Mouse (Mus musculus): ENCODE measurements around the gene BC052040. TPM values are rescaled to one million over a fixed set of nuclear protein-coding genes. Genes with fewer than 3 reads are reported as not detected.
A peak's percentile ranks its signal among the peaks of the same experiment; 100 is the strongest.

Gene BC052040
- polyA plus RNA-seq, 1 experiment from 2014 or later, result 18.9 TPM

DNA sequence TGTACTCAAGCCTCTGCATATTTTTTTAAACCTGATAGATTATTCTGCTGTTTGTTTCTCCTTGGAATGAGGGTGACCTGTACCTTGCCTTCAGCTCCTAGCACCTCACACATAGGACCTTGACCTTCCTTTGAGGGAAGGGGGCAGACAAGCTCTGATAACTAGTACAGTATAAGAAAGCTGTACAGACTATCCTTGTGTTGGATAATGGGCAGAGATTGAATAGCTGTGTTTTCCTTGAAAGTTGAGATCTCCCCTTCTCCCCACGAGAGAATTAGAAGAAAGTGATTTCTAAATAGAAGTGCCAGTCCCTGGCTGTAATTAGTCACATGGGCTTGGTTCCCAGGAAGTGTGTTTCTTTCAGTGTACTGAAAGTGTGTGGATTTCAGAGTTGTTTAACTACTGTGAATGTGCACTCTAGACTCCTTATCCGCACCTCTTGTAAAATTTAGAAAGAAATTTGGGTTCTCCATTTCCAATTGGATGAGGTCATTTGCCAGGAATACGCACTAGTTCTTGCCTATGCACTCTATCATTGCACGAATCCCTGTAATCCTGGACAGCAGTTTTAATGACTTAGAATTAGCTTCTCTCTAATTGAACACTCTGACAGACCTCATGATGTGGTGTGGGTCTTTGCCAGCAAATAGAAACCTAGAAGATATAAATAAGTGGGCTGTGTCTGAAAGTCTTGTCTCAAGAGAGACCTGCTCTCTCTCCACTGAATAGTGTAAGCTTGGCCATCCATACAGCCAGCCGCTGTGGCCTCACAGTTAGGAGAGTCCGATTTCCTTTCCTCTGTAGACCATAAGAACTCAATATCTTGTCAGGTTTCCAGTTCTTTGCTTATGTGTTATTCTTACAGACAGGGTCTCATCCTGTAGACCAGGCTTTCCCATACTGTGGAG, 79.0 kb downstream of the BC052040 start:
- 25% methylated on average over 6 of the region's 6 CpGs for WGBS
- DNase-seq (ENCODE audit: low spot score) (peak; percentile 88), ATAC-seq (peak; percentile 76)
- no peak overlapping the region for H3K9ac ChIP-seq (ENCODE audit: low read length)
- H3K27me3 ChIP-seq (replicated peaks; ENCODE audit: control insufficient read depth, insufficient read depth, low read length), result no peaks in the 10 kb centered on the region
- no peaks in the 10 kb centered on the region for H3K9me3 ChIP-seq (replicated peaks; ENCODE audit: control insufficient read depth, low read length)
- no peak overlapping the region for H3K4me3 ChIP-seq (ENCODE audit: low read depth, low read length)
- H3K27ac ChIP-seq (ENCODE audit: low read depth, low read length), result peak overlapping the region; percentile 83
- peaks cover 37% of the 10 kb centered on the region for H3K4me1 ChIP-seq (ENCODE audit: control insufficient read depth, insufficient read depth, low read length)
- no peaks in the 10 kb centered on the region; the same call in 1 of the 2 replicates for H3K36me3 ChIP-seq (ENCODE audit: control insufficient read depth, insufficient read depth, low read length)
- H3K4me2 ChIP-seq (ENCODE audit: low read length), result no peak overlapping the region

DNA sequence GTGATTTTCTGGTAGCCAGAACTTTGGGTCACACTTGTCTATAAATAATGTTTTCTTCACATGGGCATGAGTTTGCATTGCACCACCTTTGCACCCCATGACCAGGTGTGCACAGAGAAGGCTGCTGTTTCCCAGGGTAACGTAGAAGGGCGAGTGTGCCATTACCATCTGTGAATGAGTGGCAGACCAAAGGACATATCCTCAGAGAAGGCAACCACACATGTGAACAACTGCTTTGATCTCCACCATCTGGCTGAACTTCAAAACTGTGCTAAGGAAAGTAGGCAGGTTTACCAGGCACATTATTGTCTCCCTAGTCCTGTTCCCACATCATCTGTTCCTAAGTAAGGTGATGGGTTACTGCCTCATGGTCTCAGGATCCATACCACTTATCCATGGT, 86.0 kb downstream of the BC052040 start:
- 96% methylated on average over 2 of the region's 2 CpGs for WGBS
- Histone ChIP-seq H3K27me3 (replicated peaks; ENCODE audit: control insufficient read depth, insufficient read depth, low read length) (no peaks in the 10 kb centered on the region), H3K27ac (ENCODE audit: low read depth, low read length) (no peak overlapping the region), H3K4me3 (ENCODE audit: low read depth, low read length) (no peak overlapping the region), H3K36me3 (ENCODE audit: control insufficient read depth, insufficient read depth, low read length) (no peaks in the 10 kb centered on the region), H3K9me3 (replicated peaks; ENCODE audit: control insufficient read depth, low read length) (no peaks in the 10 kb centered on the region), H3K4me1 (ENCODE audit: control insufficient read depth, insufficient read depth, low read length) (no peaks in the 10 kb centered on the region), H3K9ac (ENCODE audit: low read length) (no peak overlapping the region), H3K4me2 (ENCODE audit: low read length) (no peak overlapping the region)
- DNase-seq (ENCODE audit: low spot score) (no peak), ATAC-seq (no peak)

DNA sequence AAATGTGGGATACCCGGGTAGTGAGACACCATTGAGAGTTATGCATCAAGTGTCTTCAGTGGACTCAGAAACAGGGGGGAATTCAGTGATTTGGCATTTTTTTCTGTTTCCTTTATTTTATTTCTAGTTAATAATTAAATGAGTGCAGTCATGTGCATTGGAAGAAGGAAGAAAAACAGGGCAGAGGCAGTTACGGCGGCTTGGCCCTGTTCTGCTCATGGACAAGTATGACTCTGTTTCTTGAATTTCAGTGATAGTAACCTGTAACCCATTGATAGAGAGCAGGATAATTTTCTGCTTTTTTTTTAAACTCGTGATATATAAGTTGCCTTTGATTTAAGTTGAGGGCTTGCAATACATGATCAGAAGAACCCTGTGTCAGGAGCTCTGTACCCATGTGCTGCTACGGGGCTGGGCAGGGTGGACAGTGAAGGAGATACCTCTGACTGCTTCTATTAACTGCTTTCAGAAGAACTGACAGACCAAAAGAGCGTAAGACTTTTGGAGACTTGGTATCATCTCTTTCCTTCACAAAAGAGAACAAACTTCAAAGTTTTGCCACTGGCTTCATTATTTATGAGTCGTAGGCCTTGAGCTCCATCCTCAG, 91.6 kb downstream of the BC052040 start:
- Histone ChIP-seq H3K4me3 (ENCODE audit: low read depth, low read length) (no peak overlapping the region), H3K27me3 (replicated peaks; ENCODE audit: control insufficient read depth, insufficient read depth, low read length) (no peaks in the 10 kb centered on the region), H3K4me2 (ENCODE audit: low read length) (no peak overlapping the region), H3K36me3 (ENCODE audit: control insufficient read depth, insufficient read depth, low read length) (peaks cover 3% of the 10 kb centered on the region; the same call in 1 of the 2 replicates), H3K4me1 (ENCODE audit: control insufficient read depth, insufficient read depth, low read length) (no peaks in the 10 kb centered on the region), H3K9me3 (replicated peaks; ENCODE audit: control insufficient read depth, low read length) (no peaks in the 10 kb centered on the region), H3K27ac (ENCODE audit: low read depth, low read length) (no peak overlapping the region), H3K9ac (ENCODE audit: low read length) (no peak overlapping the region)
- WGBS, result 96% methylated on average over 7 of the region's 7 CpGs
- ATAC-seq (no peak), DNase-seq (ENCODE audit: low spot score) (no peak)

DNA sequence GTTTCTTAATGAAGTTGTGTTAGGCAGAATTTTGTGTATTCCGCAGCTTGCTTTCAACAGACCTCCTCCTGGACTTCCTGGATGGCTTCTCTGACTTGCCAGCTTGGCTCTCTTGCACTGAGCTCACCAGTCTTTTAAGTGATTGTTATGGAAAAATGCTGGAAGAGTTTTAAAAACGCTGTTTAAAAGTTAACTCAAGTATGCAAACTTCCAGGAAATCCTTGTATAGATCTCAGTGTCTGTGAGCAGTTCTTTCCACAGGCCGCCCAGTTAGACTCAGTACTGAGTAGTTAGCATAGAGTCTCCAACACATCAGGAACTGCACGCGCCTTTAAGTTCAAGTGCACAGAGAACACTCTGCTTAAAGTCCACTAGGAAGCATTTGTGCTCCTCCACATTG, 97.3 kb downstream of the BC052040 start:
- no peaks in the 10 kb centered on the region for H3K9me3 ChIP-seq (replicated peaks; ENCODE audit: control insufficient read depth, low read length)
- DNase-seq (ENCODE audit: low spot score) (no peak), ATAC-seq (no peak)
- peaks cover 3% of the 10 kb centered on the region; the same call in 1 of the 2 replicates for H3K36me3 ChIP-seq (ENCODE audit: control insufficient read depth, insufficient read depth, low read length)
- H3K4me1 ChIP-seq (ENCODE audit: control insufficient read depth, insufficient read depth, low read length), result no peaks in the 10 kb centered on the region
- H3K27me3 ChIP-seq (replicated peaks; ENCODE audit: control insufficient read depth, insufficient read depth, low read length), result no peaks in the 10 kb centered on the region
- no peak overlapping the region for H3K9ac ChIP-seq (ENCODE audit: low read length)
- H3K4me3 ChIP-seq (ENCODE audit: low read depth, low read length), result no peak overlapping the region
- no peak overlapping the region for H3K4me2 ChIP-seq (ENCODE audit: low read length)
- H3K27ac ChIP-seq (ENCODE audit: low read depth, low read length), result no peak overlapping the region
- WGBS, result 81% methylated on average over 5 of the region's 5 CpGs

DNA sequence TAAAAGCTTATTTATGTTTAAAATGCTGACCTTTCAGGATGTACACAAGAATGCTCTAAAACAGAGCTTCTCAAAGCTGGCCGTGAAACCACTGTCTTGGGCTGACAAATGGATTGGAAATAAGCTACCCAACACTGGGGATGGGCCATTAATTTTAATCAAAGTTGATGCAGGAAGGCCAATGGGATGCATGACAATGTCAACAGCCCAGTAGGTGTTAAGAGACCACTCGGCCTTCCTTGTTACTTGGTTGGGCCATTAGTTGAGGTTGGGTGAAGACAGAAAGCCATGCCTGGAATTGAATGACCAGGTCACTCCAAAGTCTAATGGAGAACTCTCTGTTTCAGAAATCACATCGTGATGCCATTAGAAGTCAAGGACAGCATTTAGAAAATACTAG, 103.7 kb downstream of the BC052040 start:
- Histone ChIP-seq H3K4me2 (ENCODE audit: low read length) (no peak overlapping the region), H3K4me1 (ENCODE audit: control insufficient read depth, insufficient read depth, low read length) (peaks cover 4% of the 10 kb centered on the region; the same call in 1 of the 2 replicates), H3K9ac (ENCODE audit: low read length) (no peak overlapping the region), H3K4me3 (ENCODE audit: low read depth, low read length) (no peak overlapping the region), H3K36me3 (ENCODE audit: control insufficient read depth, insufficient read depth, low read length) (no peaks in the 10 kb centered on the region), H3K9me3 (replicated peaks; ENCODE audit: control insufficient read depth, low read length) (no peaks in the 10 kb centered on the region), H3K27ac (ENCODE audit: low read depth, low read length) (no peak overlapping the region), H3K27me3 (replicated peaks; ENCODE audit: control insufficient read depth, insufficient read depth, low read length) (no peaks in the 10 kb centered on the region)
- 83% methylated on average over 3 of the region's 3 CpGs for WGBS
- DNase-seq (ENCODE audit: low spot score) (no peak), ATAC-seq (no peak)

DNA sequence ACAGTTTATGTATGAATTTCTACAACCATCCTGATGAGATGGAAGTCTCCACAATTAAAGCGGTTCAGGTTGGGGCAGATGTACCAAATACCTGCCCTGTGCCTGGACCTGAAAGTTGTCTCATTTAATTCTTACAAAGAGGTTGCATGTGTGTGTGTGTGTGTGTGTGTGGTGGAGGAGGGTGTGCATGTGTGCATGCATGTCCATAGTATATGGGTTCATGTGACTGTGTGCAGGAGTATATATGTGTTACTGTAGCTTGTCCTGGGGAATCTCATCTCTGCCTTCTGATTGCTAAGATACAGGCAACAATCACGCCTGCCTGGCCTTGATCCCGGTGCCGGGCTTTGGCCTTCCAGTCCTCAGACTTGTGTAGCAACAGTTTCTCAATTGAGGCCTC, 106.1 kb downstream of the BC052040 start:
- Histone ChIP-seq H3K4me3 (ENCODE audit: low read depth, low read length) (no peak overlapping the region), H3K4me1 (ENCODE audit: control insufficient read depth, insufficient read depth, low read length) (peaks cover 4% of the 10 kb centered on the region; the same call in 1 of the 2 replicates), H3K27me3 (replicated peaks; ENCODE audit: control insufficient read depth, insufficient read depth, low read length) (no peaks in the 10 kb centered on the region), H3K36me3 (ENCODE audit: control insufficient read depth, insufficient read depth, low read length) (no peaks in the 10 kb centered on the region), H3K27ac (ENCODE audit: low read depth, low read length) (no peak overlapping the region), H3K4me2 (ENCODE audit: low read length) (no peak overlapping the region), H3K9me3 (replicated peaks; ENCODE audit: control insufficient read depth, low read length) (no peaks in the 10 kb centered on the region), H3K9ac (ENCODE audit: low read length) (no peak overlapping the region)
- 92% methylated on average over 4 of the region's 4 CpGs for WGBS
- ATAC-seq (no peak), DNase-seq (ENCODE audit: low spot score) (no peak)

DNA sequence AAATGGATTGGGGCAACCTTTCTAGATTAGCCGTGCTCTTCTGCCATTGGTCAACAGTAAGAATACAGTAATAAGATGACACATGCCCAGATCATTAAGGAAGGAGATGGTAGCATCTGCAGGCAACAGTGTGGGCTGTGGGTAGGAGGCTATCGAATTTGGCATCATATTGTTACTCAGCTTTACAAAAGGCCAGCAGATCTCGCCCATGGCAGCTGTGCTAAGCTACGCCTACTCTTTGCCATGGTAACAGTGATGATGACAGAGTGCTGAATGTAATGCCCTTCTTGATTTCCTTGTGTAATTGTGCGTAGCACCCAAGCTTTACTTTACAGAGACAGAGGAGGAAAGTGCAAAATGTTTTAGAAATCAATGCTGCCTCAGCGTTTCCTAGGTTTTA, 106.8 kb downstream of the BC052040 start:
- Histone ChIP-seq H3K27me3 (replicated peaks; ENCODE audit: control insufficient read depth, insufficient read depth, low read length) (no peaks in the 10 kb centered on the region), H3K4me1 (ENCODE audit: control insufficient read depth, insufficient read depth, low read length) (peaks cover 4% of the 10 kb centered on the region; the same call in 1 of the 2 replicates), H3K9me3 (replicated peaks; ENCODE audit: control insufficient read depth, low read length) (no peaks in the 10 kb centered on the region), H3K4me3 (ENCODE audit: low read depth, low read length) (no peak overlapping the region), H3K4me2 (ENCODE audit: low read length) (no peak overlapping the region), H3K9ac (ENCODE audit: low read length) (no peak overlapping the region), H3K27ac (ENCODE audit: low read depth, low read length) (no peak overlapping the region), H3K36me3 (ENCODE audit: control insufficient read depth, insufficient read depth, low read length) (no peaks in the 10 kb centered on the region)
- DNase-seq (ENCODE audit: low spot score), result peak; percentile 68
- WGBS, result 54% methylated on average over 6 of the region's 6 CpGs
- ATAC-seq, result peak; percentile 82

DNA sequence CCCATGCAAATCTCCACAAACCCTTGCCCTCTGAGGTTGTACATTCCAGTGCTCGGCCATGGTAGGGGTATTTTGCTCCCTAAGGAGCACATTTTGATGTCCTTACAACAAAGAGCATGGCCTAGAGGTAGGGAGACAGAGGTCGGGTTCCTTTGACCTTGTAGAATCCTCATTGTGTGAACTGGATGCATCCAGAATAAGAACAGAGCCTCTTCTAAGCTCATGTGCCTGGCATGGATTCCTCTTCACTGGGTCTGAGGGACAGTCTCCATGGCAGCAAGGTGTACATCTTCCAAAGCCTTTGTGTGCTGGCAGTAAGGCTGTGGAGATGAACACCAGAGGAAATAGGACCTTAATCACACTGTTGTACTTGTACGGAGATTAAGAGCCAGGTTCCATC, 112.3 kb downstream of the BC052040 start:
- Histone ChIP-seq H3K4me3 (ENCODE audit: low read depth, low read length) (no peak overlapping the region), H3K9me3 (replicated peaks; ENCODE audit: control insufficient read depth, low read length) (no peaks in the 10 kb centered on the region), H3K27ac (ENCODE audit: low read depth, low read length) (no peak overlapping the region), H3K36me3 (ENCODE audit: control insufficient read depth, insufficient read depth, low read length) (no peaks in the 10 kb centered on the region), H3K27me3 (replicated peaks; ENCODE audit: control insufficient read depth, insufficient read depth, low read length) (no peaks in the 10 kb centered on the region), H3K9ac (ENCODE audit: low read length) (no peak overlapping the region), H3K4me1 (ENCODE audit: control insufficient read depth, insufficient read depth, low read length) (no peaks in the 10 kb centered on the region), H3K4me2 (ENCODE audit: low read length) (no peak overlapping the region)
- no peak for ATAC-seq
- no peak for DNase-seq (ENCODE audit: low spot score)
- WGBS, result 85% methylated on average over 3 of the region's 3 CpGs

DNA sequence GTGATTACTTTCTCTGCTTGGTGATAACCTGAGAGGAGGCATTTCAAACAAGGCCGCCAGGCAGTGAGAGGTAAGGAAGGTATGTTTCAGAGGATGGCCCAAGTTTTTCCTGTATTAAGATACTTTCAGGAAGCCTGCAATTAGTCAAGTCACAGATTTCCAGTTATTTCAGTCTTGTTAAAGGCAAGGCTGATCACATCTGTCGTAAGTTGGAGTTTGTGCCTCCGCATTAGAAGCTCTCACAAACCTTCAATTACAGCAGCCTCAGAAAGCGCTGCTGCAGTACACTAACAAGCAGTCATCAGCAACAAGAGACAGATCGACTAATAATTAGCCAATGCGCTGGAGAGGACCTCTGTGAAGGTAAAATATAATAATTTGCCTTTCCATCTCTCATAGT, 112.9 kb downstream of the BC052040 start:
- Histone ChIP-seq H3K27me3 (replicated peaks; ENCODE audit: control insufficient read depth, insufficient read depth, low read length) (no peaks in the 10 kb centered on the region), H3K27ac (ENCODE audit: low read depth, low read length) (no peak overlapping the region), H3K36me3 (ENCODE audit: control insufficient read depth, insufficient read depth, low read length) (no peaks in the 10 kb centered on the region), H3K4me2 (ENCODE audit: low read length) (no peak overlapping the region), H3K4me3 (ENCODE audit: low read depth, low read length) (no peak overlapping the region), H3K9ac (ENCODE audit: low read length) (no peak overlapping the region), H3K9me3 (replicated peaks; ENCODE audit: control insufficient read depth, low read length) (no peaks in the 10 kb centered on the region), H3K4me1 (ENCODE audit: control insufficient read depth, insufficient read depth, low read length) (no peaks in the 10 kb centered on the region)
- 84% methylated on average over 6 of the region's 6 CpGs for WGBS
- no peak for ATAC-seq
- no peak for DNase-seq (ENCODE audit: low spot score)
